Mouse (Mus musculus): ENCODE data around the gene Edn3. TPM values are rescaled to one million over a fixed set of nuclear protein-coding genes. Genes with fewer than 3 reads are reported as not detected.

The Edn3 gene
- 0.59 and 0.63 TPM in 2 replicates for polyA plus RNA-seq (2015; fragmentation: Nextera tagmentation; extraction: Ambion mirVana)

DNA sequence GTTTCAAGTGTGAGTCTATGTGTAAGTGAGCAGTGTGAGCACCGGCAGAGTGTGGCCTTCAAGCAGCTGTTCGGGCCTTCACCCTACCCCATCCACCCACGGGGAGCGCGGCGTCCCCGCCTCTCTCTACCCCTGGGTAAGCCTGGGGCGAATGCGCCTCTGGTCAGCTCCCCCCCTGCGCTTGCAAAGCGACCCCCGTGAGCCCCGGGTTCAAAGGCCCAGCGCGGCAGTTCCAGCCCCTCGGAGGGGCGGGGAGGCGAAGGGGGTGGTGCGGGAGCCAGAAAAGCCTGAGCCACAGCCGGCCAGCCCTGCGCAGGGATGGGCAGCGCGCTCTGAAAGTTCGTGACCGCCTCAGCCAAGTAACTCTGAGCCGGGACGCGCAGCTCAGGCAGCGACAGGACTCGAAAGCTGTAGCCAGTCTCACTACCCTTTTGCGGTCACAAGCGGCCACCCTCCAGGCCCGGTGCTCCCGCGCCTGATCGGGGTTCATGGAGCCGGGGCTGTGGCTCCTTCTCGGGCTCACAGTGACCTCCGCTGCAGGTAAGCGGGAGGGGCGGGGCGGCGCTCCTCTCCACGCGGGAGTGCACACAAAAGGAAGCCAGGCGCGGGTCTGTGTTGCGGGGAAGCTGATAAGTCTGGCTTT lies at the start of gene Edn3:
Gene Edn3 (plus strand): TSS at position 141 of the 643 bp plus-strand sequence.
- Histone ChIP-seq H3K36me3 (no peaks in the 10 kb centered on the region), H3K9me3 (replicated peaks) (no peaks in the 10 kb centered on the region), H3K4me3 (replicated peaks) (peak within 1 kb of the TSS; percentile 40), H3K4me2 (peak within 1 kb of the TSS; percentile 64), H3K27me3 (peaks cover 18% of the 10 kb centered on the region), H3K9ac (0 out of 2 replicates have a peak within 1 kb of the TSS, but pooled peaks have one; percentile 6), H3K4me1 (replicated peaks) (no peaks in the 10 kb centered on the region), H3K27ac (no peak within 1 kb of the TSS)
- WGBS (ENCODE audit: insufficient replicate concordance) = 2% methylated on average over 47 of the region's 48 CpGs
- DNase-seq (no peak), ATAC-seq (ENCODE audit: low read depth) (no peak)

DNA sequence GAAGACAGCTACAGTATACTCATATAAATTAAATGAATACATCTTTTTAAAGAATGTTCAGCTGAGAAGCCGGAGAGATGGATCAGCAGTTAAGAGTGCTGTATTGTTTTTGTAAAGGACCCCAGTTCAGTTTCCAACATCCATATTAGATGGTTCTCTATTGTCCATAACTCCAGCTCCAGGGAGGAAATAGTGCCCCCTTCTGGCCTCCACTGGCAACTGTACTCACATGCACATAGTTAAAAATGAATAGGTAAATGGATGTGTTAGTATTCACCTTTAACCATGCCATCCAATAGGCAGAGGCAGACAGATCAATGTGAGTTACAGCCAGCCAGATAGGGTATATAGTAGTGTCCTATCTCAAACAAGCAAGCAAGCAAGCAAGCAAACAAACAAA lies 48.4 kb upstream of the Edn3 start:
- H3K4me3 ChIP-seq (replicated peaks) = no peak overlapping the region
- WGBS (ENCODE audit: insufficient replicate concordance) = 75% methylated on average over 1 of the region's 1 CpGs
- DNase-seq = no peak

DNA sequence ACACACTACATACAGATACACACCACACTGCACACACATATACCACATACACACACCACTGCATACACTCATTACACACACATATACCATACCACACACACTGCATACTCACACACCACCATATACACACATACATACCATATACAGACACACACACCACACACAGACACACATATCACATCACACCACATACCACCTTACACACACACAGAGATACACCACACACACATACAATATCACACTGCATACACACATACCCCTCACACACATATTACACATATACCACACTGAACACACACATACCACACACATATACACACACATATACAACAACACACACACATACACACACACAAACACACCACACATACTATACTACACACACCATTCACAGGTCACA lies 44.5 kb upstream of the Edn3 start:
- H3K9me3 ChIP-seq (replicated peaks) = no peaks in the 10 kb centered on the region
- H3K27me3 ChIP-seq = no peaks in the 10 kb centered on the region
- no peak overlapping the region for H3K4me3 ChIP-seq (replicated peaks)
- H3K4me1 ChIP-seq (replicated peaks) = no peaks in the 10 kb centered on the region
- DNase-seq (no peak), ATAC-seq (ENCODE audit: low read depth) (no peak)
- no peak overlapping the region for H3K4me2 ChIP-seq
- H3K36me3 ChIP-seq = no peaks in the 10 kb centered on the region
- no peak overlapping the region for H3K9ac ChIP-seq
- H3K27ac ChIP-seq = no peak overlapping the region

More for the DNA sequence above, 48.4 kb upstream of the Edn3 start:
- Histone ChIP-seq H3K4me2 (no peak overlapping the region), H3K27me3 (no peaks in the 10 kb centered on the region), H3K27ac (no peak overlapping the region), H3K9ac (no peak overlapping the region), H3K9me3 (replicated peaks) (no peaks in the 10 kb centered on the region), H3K36me3 (no peaks in the 10 kb centered on the region), H3K4me1 (replicated peaks) (no peaks in the 10 kb centered on the region)
- ATAC-seq (ENCODE audit: low read depth) = no peak

DNA sequence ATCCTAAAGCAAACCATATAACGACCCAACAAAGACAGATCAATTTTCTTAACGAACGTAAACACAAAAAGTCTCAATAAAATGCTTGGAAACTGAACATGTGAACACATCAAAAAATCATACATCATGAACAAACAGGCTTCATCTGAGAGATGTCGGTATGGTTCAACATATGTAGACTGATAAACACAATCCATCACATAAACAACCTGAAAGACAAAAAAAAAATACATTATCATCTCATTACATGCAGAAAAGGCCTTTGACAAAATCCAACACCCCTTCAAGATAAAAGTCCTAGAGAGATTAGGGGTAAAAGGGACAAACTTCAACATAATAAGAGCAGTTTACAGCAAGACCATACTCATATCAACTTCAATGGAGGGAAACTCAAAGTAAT lies 42.6 kb upstream of the Edn3 start:
- DNase-seq (no peak), ATAC-seq (ENCODE audit: low read depth) (no peak)
- H3K27ac ChIP-seq = no peak overlapping the region
- no peaks in the 10 kb centered on the region for H3K9me3 ChIP-seq (replicated peaks)
- 66% methylated on average over 4 of the region's 4 CpGs for WGBS (ENCODE audit: insufficient replicate concordance)
- H3K36me3 ChIP-seq = no peaks in the 10 kb centered on the region
- H3K9ac ChIP-seq = no peak overlapping the region
- no peaks in the 10 kb centered on the region for H3K27me3 ChIP-seq
- H3K4me1 ChIP-seq (replicated peaks) = no peaks in the 10 kb centered on the region
- H3K4me3 ChIP-seq (replicated peaks) = no peak overlapping the region
- H3K4me2 ChIP-seq = no peak overlapping the region

DNA sequence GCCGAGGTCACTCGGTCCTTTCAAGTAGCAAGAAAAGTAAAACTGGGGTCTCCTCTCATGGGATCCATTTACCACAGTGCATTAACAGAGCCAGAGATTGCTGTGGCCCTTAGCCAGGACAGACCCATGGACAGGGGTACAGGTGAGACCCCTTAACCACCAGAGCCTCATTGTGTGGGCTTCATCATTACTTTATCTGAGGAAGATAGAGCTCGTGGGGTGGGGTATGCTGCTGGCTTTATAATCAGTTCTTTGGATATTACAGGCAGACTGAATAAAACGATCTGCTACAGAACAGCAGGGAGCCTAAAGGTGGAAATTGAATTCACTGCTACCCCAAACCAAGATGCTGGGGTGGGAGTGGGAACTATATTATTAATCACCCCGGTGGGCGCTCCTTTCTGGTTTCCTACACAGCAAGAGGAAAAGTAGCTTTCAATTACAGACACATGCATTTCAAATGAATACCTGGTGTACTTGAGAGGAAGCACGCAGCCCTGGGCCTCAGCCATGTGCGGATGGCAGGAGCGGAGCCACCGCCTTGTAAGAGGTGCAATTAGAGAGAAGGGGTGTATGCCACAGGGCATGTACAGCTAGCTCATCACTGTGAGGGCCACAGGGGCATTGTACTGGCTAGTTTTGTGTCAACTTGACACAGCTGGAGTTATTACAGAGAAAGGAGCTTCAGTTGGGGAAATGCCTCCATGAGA lies 33.1 kb upstream of the Edn3 start:
- Histone ChIP-seq H3K36me3 (no peaks in the 10 kb centered on the region), H3K9me3 (replicated peaks) (no peaks in the 10 kb centered on the region), H3K27ac (no peak overlapping the region), H3K4me2 (no peak overlapping the region), H3K4me3 (replicated peaks) (no peak overlapping the region), H3K4me1 (replicated peaks) (no peaks in the 10 kb centered on the region), H3K9ac (no peak overlapping the region), H3K27me3 (no peaks in the 10 kb centered on the region)
- ATAC-seq (ENCODE audit: low read depth) = no peak
- DNase-seq = no peak
- WGBS (ENCODE audit: insufficient replicate concordance) = 63% methylated on average over 10 of the region's 10 CpGs

DNA sequence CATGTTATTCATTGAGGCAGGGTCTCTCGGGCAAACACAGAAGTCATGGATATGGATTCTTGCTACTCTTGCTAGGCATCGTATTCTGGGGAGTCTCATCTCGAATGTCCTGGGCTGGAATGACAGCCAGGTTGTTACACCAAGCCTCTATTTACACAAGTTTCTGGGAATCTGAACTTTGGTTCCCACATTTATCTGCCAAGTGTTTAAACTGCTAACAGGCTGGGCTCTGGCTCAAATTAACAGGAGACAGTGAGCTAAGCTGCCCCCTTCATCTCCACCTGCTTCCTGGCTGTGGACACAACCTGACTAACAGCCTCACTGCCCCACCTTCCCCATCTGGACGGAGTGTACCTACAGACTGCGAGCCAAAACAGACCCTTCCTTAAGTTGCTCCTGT lies 28.5 kb upstream of the Edn3 start:
- ATAC-seq (ENCODE audit: low read depth) (peak; percentile 41), DNase-seq (no peak)
- 59% methylated on average over 5 of the region's 5 CpGs for WGBS (ENCODE audit: insufficient replicate concordance)
- Histone ChIP-seq H3K9ac (no peak overlapping the region), H3K9me3 (replicated peaks) (no peaks in the 10 kb centered on the region), H3K4me1 (replicated peaks) (no peaks in the 10 kb centered on the region), H3K4me3 (replicated peaks) (no peak overlapping the region), H3K4me2 (no peak overlapping the region), H3K27ac (no peak overlapping the region), H3K27me3 (no peaks in the 10 kb centered on the region), H3K36me3 (no peaks in the 10 kb centered on the region)

DNA sequence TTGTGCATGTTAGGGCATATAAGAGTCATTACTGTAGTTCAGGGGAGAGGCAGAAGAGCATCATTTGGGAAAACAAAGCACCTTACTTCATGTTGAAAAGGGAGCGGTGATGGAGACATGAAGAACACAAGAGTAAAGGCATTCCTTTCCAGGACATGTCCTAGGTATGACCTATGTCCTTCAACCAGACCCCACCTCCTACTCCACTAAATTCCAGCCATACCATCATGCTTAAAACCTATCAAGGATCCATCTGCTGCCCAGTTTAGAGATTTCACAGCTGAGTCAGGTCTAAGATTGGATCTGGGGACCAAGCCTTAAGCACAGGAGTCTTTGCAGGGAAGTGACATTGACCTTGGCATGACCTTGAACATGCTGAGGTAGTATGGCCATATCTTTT lies 25.1 kb upstream of the Edn3 start:
- Histone ChIP-seq H3K4me1 (replicated peaks) (no peaks in the 10 kb centered on the region), H3K36me3 (no peaks in the 10 kb centered on the region), H3K4me2 (no peak overlapping the region), H3K9ac (no peak overlapping the region), H3K4me3 (replicated peaks) (no peak overlapping the region), H3K9me3 (replicated peaks) (no peaks in the 10 kb centered on the region), H3K27me3 (no peaks in the 10 kb centered on the region), H3K27ac (no peak overlapping the region)
- DNase-seq (no peak), ATAC-seq (ENCODE audit: low read depth) (no peak)
- WGBS (ENCODE audit: insufficient replicate concordance) = 67% methylated on average over 1 of the region's 1 CpGs

DNA sequence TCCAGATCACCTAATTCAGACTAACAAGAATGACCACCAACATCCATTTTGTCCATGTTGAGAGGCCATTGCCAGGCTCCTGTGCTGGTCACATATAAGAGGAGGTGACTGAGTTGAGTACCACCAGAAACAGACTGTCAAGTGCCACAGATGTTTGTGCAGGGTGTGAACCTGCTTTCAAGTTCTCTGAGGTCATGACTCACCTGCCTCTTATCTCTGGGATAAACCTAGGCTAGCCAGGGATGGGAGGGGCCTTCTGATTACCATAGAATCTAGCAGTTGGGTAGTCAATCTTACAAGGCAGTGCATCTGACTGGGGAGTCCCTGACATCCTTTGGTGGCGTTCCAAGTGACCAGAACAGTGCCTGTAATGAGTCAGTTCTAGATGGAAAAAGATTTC lies 13.2 kb upstream of the Edn3 start:
- DNase-seq = no peak
- H3K9ac ChIP-seq = no peak overlapping the region
- H3K4me2 ChIP-seq = no peak overlapping the region
- H3K4me1 ChIP-seq (replicated peaks) = 0 out of 2 replicates have a peak, but pooled peaks cover 5% of the 10 kb centered on the region
- H3K9me3 ChIP-seq (replicated peaks) = no peaks in the 10 kb centered on the region
- no peak overlapping the region for H3K4me3 ChIP-seq (replicated peaks)
- H3K27ac ChIP-seq = no peak overlapping the region
- ATAC-seq (ENCODE audit: low read depth) = no peak
- WGBS (ENCODE audit: insufficient replicate concordance) = 36% methylated on average over 1 of the region's 1 CpGs
- no peaks in the 10 kb centered on the region for H3K36me3 ChIP-seq
- no peaks in the 10 kb centered on the region for H3K27me3 ChIP-seq

DNA sequence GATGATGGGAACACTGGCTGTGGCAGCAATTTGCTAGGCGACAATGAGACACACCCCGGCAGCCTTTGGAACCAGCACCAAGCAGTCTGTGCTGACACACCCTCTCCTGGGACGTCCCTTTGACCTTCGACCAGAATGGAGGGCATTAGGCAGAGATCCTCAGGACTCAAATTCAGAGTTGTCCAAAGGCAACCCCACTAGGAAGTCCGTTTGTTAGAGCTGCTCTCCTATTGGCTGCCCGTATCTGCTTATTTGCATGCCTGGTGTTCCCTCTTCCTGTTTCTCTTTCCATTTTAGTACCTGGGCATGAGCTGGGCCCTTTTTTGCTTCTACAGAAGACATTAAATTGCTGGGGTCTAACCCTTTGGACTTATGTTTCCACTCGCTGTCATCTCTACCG lies 12.0 kb upstream of the Edn3 start:
- Histone ChIP-seq H3K4me1 (replicated peaks) (0 out of 2 replicates have a peak, but pooled peaks cover 5% of the 10 kb centered on the region), H3K4me2 (peak overlapping the region; percentile 26), H3K9me3 (replicated peaks) (no peaks in the 10 kb centered on the region), H3K9ac (no peak overlapping the region), H3K4me3 (replicated peaks) (no peak overlapping the region), H3K27me3 (no peaks in the 10 kb centered on the region), H3K27ac (no peak overlapping the region), H3K36me3 (no peaks in the 10 kb centered on the region)
- ATAC-seq (ENCODE audit: low read depth) (peak; percentile 39; the same call in 1 of the 2 replicates), DNase-seq (no peak)
- WGBS (ENCODE audit: insufficient replicate concordance) = 55% methylated on average over 8 of the region's 8 CpGs

DNA sequence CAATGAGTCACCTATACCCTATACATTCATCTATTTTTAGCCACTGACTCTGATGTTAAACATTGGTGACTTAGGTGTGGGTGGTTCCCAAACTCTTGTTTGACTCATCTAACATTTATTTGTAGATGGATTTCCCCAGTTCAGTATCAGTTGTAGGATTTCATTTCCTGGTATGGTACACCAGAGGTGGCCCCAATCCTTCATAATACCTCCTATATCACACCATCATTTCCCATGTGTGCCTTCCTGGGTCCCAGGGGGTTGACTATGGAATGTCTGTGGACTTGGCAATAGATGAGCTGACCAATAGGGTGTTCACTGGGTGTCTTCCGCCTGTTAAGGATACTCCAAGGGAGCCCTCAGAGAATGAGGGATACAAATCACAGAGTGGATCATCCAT lies 7.2 kb upstream of the Edn3 start:
- ATAC-seq (ENCODE audit: low read depth) = no peak
- no peak for DNase-seq
- 0 out of 2 replicates have a peak, but pooled peaks cover 5% of the 10 kb centered on the region for H3K4me1 ChIP-seq (replicated peaks)

DNA sequence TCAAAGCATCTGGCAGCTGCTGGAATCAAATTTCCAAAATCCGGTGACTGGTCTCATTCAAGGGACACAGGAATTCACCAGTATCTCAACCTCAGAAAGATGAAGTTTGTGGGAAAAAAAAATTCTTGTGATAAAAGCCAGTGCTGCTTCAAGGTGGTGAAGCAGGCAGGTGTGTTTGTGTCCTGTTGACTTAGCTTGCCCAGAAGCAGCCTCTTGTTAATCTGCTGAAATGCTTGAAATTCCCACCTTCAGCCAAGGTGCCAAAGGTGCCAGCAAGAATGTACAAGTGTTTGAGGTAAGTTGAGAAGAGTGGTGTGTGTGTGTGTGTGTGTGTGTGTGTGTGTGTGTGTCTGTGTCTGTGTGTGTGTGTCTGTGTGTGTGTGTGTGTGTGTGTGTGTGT lies 6.2 kb upstream of the Edn3 start:
- DNase-seq (no peak), ATAC-seq (ENCODE audit: low read depth) (no peak)
- H3K36me3 ChIP-seq = no peaks in the 10 kb centered on the region
- no peak overlapping the region for H3K27ac ChIP-seq
- WGBS (ENCODE audit: insufficient replicate concordance) = 75% methylated on average over 1 of the region's 1 CpGs
- H3K27me3 ChIP-seq = no peaks in the 10 kb centered on the region
- no peak overlapping the region for H3K4me2 ChIP-seq
- H3K4me3 ChIP-seq (replicated peaks) = no peak overlapping the region
- no peak overlapping the region for H3K9ac ChIP-seq
- no peaks in the 10 kb centered on the region for H3K9me3 ChIP-seq (replicated peaks)
- H3K4me1 ChIP-seq (replicated peaks) = no peaks in the 10 kb centered on the region

More for the DNA sequence above, 7.2 kb upstream of the Edn3 start:
- H3K4me3 ChIP-seq (replicated peaks) = no peak overlapping the region
- WGBS (ENCODE audit: insufficient replicate concordance) = 72% methylated on average over 1 of the region's 1 CpGs
- no peak overlapping the region for H3K4me2 ChIP-seq
- H3K9me3 ChIP-seq (replicated peaks) = no peaks in the 10 kb centered on the region
- no peaks in the 10 kb centered on the region for H3K36me3 ChIP-seq
- H3K9ac ChIP-seq = no peak overlapping the region
- no peak overlapping the region for H3K27ac ChIP-seq
- no peaks in the 10 kb centered on the region for H3K27me3 ChIP-seq

DNA sequence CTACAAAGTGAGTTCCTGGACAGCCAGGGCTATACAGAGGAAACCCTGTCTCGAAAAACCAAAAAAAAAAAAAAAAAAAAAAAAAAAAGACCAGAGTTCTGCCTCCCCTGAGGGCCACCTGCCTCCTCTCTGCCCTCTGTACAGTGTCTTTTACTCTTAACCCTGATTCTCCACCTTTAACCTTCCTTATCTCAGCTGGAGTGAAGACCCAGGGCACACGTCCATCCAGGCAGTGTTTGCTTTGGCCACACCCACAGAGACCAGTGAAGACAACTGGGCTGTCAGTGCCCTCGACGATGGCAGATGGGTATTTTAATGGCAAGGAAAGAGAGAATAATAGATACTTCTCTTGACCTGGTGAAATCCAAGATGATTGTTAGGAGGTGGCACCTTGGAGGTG lies 1.2 kb upstream of the Edn3 start:
- ATAC-seq (ENCODE audit: low read depth) (no peak), DNase-seq (no peak)
- H3K27me3 ChIP-seq = peaks cover 18% of the 10 kb centered on the region
- no peaks in the 10 kb centered on the region for H3K9me3 ChIP-seq (replicated peaks)
- H3K4me2 ChIP-seq = no peak overlapping the region
- WGBS (ENCODE audit: insufficient replicate concordance) = 52% methylated on average over 4 of the region's 4 CpGs
- no peaks in the 10 kb centered on the region for H3K4me1 ChIP-seq (replicated peaks)
- no peak overlapping the region for H3K9ac ChIP-seq
- H3K36me3 ChIP-seq = no peaks in the 10 kb centered on the region
- no peak overlapping the region for H3K27ac ChIP-seq
- no peak overlapping the region for H3K4me3 ChIP-seq (replicated peaks)
